Mouse (Mus musculus): ENCODE data around the gene Ganc. TPM values are rescaled to one million over a fixed set of nuclear protein-coding genes. Genes with fewer than 3 reads are reported as not detected.

Gene Ganc
- total RNA-seq, 2 experiments from 2014 or later, result 25.9 to 37.3 TPM

DNA sequence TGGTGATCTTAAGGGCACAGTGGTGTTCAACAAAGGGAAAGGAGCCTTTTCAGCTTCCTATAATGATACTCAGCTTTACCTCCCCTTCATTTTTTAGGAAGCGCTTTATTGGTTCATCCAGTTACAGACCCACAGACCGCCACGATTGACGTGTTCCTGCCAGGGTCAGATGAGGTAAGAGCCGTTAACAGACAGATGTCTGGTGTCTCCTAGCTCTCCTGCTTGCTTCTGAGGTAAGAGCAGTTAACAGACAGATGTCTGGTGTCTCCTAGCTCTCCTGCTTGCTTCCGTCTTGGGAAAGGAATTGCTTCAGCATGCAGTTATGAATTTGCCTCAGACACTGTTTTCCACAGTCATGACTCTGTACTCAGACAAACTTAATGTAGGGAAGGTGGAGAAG, 47.0 kb downstream of the Ganc start:
- no peak for DNase-seq

DNA sequence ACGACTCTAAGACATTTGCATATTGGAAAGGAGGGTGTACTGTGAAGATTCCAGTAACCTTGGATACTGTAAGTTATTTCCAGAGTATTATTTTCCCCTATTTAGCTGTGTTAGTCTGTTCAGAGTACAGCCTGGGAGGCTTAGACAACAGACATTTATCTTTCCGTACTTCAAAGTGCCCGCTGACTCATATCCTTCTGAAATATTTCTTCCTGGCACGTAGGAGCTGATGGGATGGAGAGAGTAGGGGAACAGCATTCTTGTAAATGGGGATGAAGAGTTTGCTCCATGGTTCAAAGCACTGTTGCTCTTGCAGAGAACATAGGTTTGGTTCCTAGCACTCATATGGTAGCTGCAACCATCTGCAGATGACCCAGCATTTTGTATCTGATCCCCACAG, 48.9 kb downstream of the Ganc start:
- peak; percentile 23 to 33 for DNase-seq

DNA sequence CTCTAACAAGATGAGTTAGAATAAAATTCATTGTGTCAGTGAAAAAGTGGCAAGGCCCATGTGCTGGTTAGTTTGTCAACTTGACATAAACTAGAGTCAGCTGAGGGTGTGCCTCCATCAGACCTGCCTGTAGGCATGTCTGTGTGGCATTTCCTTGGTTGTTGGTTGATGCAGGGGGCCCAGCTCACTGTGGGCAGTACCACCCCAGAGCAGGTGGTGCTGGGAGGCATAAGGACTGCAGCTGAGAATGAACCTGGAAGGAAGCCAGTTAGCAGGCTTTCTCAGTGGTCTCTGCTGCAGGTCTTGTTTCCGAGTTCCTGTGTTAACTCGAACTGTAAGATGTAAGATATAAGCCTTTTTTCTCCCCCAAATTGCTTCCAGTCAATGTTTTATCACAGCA, 51.3 kb downstream of the Ganc start:
- DNase-seq, result no peak

DNA sequence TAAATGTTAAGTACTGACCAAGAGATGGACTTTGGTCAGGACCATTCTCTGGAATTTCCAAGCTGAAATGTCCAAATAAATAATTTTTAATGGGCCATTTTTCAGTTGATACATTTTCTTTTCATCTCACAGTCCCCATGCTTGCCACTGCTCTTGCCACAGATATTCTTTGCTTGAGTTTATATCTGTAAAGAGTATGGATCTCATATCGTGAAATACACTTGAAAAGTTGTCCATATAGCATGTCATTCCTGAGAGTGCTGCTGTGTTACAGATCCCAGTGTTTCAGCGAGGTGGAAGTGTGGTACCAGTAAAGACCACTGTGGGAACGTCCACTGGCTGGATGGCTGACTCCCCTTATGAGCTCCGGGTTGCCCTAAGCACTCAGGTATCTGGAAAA, 52.0 kb downstream of the Ganc start, which contains the start of gene Capn3:
Capn3 (plus strand) TSS at position 301 of the 400 bp plus-strand sequence.
- no peak for DNase-seq

DNA sequence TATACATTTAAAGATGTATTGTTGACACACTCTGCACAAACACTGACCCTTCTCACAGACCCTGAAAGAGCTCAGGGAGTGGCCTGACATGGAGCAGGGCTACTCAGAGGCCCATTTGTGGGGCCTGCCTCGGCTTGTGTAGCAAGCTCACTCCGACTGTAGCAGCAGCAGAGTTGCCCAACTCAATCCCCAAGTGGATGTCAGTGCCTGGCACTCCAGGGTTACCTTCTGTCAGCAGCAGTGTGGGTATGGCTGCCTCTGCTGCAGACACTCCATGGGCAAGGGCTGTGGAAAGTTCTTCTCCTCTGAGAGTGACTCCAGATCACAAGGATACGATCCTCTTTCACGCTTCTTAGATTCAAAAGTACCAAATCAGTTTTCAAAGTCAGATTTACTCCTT, 56.5 kb downstream of the Ganc start:
- peak; percentile 2 to 24 for DNase-seq

DNA sequence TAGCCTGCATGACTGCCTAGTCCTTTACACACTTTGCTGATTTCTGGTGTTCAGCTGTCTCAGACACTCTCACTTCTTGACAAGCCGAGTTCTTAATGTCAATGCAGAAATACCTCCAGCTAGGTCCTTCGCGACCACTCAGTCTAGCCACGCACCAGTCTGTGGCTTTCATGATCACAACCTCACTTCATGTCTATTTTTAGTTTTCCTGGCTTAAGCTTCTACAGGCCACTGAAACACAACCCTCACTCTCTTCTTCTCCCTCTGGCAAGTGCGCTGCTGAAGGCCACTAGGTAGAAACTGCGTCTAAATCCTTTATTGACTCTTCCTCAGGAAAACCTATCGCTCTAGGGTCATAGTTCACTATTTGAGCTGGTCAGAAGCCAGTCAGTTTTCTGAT, 59.6 kb downstream of the Ganc start:
- no peak for DNase-seq

DNA sequence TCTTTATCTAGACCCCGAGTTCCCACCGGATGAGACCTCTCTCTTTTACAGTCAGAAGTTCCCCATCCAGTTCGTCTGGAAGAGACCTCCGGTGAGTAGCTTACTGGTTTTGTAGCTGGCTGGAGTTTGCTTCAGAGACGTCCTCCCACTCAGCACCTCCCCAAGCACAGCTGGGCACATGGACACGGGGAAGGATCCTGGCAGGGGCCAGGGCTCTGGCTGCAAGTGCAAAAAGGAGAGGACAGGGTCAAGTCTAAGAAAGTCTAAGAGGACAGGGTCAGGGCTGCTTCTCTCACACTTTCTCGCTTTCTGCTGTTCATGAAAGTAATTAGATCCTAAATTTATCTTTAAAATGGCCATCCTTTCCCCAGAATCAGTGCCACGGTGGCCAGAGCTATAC, 60.4 kb downstream of the Ganc start:
- DNase-seq, result no peak

DNA sequence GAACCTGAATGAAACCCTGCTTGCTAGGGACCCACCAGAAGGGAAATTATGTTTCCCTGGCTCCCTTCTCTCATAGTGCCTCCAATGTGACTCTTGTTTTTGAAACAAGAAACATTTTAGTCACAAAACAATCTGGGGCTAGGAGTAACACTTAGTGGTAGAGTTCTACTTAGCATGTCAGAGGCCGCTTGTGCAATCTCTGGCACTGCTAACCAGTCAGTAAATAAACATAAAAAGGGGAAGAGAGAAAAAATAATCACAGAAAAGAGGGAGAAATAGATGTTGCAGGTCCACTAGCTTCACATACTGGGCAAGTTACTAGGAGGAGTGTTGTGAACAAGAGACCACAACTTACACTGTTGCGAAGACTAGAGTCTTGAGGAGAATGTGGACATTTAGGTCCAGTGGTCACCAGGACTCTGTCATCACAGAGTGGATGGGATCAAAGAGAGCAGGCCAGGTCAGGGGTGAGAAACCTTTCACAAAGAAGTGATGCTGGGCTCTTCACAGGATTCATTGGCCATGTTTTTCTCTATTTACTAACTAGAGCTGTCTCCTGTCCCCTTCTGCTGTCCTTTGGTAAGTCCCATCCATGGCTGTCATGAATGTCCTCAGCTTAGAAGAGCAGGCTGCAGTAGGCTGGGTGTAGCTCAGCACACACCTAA, 61.2 kb downstream of the Ganc start:
- peak in 1 of 2 experiments; percentile 14 for DNase-seq

DNA sequence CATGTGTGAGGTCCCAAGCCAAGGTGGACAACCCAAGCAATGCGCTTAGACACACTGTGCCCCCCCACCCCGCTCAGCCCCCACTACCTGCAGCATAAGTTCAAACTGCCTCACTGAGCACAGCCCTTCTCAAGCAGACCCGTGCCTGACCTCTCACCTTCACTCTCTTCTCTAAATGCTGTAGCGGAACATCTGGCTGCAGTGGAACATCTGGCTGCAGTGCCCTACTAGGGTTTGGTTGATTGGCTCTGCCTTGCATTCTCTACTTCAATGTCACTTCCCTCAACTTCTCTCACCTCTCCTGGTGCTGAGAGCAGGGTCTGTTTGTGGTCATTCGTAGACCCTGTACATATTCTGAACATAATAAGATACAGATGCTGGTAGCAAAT, 61.7 kb downstream of the Ganc start:
- no peak for DNase-seq

DNA sequence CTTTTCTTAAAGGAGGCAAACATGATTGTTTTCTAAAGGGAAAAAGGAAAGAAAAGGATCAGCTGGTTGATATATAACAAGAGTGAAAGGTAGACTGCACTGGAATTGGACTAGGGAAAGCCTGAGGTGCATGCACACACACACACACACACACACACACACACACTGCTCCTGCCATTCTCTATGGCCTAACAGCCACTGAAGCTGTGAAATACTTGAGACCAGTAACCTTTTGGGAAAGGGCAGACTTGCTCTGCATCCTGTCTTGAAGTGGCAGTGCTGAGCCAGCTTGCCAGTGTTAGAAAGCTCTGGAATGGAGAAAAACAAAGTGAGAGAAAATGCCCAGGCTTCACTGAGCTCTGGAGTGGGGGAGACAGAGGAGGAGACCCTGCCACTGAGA, 64.3 kb downstream of the Ganc start:
- DNase-seq, result no peak

DNA sequence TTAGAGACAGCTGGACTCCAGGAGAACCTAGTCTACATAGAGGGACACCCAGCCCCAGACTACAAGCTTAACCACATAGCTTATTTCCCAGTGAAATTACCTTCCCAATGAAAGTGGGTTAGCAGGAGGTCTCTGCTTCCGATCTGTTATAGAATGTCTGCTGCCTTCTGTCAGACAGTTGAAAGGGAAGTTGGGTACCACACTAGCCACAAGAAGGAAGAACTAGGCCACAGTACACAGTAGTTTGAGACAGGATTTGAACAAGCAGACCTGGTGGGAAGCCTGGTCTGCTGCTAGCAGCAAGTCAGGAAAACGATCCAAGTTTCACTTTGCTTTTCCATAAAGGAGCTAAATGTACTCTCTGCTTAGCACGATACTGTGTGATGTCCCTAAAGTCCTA, 65.5 kb downstream of the Ganc start:
- DNase-seq, result no peak

DNA sequence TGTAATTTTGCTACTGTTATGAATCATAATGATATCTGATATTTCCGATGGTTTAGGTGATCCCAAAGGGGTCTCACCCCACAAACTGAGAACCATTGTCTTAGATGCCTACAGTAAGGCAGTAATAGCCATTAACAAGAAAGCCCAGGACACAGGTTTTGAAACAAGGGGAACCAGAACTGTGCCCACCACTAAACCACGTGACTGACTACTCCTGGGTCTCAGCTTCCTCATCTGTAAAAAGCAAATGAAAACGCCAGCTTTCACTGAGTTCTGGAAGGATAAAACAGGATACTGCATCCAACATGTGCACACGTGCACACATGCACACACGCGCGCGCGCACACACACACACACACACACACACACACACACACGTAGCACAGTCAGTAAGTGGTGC, 66.0 kb downstream of the Ganc start:
- no peak for DNase-seq

DNA sequence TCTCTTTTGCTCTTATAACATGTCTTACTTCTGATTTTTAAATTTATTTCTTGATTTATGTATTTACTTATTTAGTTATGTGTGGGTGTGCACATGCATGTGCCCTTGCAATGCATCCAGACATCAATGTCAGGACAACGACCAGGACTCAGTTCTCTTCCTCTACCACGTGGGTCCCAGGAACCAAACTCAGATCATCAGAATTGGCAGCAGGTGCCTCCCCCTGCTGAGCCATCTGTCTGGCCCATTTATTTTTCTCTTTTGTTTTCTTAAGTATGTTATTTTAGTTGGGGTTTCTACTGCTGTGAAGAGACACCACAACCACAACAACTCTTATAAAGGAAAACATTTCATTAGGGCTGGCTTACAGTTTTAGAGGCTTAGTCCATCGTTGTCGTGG, 67.2 kb downstream of the Ganc start:
- DNase-seq, result no peak

DNA sequence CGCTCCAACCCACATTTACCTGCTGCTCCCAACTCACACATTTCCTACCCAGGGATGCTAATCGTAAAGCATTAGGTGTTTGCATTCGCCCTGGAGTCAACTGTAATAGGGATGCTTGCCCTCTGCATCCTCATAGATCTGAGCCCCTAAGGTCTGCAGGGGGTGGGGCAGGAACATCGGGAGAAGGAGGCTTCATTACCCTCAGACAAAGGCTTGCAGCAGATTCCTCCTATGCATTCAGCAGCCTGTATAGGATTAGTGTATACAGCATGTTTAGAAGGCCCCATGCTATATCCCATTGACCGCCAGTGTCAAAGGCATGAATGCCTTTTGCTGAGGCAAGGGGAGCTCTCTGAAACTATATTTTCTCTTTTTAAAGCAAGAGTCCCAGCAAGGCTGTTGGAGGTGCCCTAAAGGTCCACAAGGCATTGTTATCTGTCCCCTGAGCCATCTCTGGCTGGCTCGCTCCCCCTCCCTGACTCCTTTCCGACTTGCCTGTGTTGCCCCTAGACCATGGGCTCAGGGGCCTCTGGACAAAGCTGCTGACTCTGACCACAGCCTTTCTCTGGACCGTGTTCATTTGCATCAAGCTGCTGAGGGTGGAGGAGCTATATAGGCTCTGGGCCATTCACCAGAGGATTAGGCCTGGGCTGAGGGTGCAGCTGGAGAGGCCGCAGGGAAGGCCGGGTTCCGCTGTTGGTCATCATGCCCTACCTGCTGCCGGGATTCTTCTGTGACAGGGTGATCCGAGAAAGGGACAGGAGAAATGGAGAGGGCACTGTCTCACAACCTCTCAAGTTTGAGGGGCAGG, 72.8 kb downstream of the Ganc start:
- DNase-seq, result no peak

DNA sequence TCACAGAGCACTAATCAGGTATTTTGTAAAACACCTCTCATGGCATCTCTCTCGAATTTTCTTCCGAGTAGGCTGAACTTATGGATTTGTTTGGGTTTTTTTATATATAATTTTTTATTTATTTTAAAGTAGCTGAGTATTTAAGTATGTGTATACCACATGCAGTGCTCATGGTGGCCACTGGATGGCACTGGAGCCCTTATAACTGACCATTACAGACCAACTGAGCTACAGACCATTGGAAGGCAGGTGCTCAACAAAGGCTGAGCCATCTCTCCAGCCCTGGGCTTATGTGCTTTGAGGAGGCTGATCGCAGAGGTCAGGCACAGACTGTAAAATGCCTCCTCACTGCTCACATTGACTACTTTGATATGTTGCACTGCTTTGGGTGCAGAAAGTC, 74.9 kb downstream of the Ganc start:
- peak; percentile 79 to 81 for DNase-seq

DNA sequence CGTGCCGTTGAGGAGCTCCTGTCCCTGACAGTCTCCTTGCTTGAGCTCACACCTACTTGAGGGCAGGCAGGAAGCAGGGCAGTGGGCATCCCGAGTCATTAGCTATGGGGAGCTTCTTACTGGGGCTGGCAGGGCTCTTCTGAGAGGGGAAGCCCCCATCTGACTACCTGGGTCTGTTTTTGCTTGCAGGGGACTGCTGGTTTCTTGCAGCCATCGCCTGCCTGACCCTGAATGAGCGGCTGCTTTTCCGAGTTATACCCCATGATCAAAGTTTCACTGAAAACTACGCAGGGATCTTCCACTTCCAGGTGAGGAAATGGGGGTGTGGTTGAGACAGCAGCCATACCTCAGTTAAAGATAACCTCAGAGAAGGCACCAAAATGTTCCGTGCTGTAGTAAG, 78.2 kb downstream of the Ganc start:
- DNase-seq, result no peak

DNA sequence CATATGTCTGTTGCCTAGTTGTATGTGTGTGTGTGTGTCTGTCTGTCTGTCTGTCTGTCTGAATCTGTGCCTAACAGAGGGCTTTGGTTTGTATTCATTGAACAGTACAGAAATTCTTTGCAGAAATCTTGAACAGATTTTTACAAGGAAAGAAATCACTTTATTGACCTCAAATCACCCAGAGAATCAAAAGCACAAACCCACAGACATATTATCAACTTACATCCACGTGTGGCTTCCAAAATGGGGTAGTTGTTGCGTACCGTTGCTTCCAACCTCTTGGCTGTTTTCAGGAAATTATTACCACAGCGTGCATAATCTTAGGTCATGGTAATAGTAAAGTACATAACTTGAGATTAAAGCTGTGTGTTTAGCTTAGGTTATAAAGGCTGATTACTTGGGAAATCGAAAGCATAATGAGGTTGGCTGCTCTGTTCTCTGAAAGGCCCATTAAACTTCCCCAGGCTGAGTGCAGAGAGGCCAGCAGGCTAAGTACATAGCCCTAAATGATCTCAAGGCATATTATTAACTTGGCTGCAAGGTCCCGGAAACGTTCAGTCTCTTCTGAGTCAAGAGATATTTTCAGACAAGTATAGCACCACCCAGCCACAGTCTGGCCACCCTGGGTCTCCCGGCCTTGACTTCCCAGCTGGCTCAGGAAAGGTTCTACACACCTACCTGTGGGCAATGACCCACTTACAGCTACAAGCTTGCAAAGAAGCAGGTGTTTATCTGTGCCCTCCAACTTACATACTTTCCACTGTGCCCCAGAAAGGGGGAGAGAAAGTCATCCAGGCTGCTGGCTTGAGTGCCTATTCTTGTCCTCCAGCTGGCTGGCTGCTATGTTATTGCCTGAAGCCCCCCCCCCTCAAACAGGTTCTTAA, 79.1 kb downstream of the Ganc start:
- no peak for DNase-seq

DNA sequence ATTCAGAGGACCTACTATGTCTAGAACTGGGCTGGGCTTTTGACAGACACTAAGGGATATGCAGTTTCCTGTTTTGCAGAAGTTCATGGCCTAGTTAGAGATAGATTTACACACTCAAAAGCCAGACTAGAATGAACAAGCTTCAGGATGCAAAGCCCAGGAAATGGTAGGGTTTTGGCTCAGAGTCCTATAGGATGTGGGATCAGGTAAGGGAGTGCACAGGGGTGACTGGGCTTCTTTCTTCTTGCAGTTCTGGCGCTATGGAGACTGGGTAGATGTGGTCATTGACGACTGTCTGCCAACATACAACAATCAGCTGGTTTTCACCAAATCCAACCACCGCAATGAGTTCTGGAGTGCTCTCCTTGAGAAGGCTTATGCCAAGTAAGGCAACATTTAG, 80.5 kb downstream of the Ganc start:
- DNase-seq, result no peak

DNA sequence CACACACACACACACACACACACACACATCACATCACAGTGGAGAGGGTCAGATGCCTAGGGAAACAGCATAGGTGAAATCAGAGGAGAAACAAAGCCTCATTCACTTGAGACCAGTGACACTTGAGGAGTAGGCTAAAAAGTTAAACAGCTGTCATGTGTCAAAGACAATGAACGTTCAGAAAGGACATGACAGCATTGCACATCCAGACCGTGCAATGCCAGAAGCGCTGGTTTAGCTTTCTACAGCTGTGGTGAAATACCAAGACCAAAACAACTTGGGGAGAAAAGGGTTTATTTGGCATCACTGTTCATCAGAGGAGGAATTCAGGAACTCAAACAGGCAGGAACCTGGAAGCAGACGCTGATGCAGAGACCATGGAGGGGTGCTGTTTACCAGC, 89.6 kb downstream of the Ganc start:
- DNase-seq, result no peak

DNA sequence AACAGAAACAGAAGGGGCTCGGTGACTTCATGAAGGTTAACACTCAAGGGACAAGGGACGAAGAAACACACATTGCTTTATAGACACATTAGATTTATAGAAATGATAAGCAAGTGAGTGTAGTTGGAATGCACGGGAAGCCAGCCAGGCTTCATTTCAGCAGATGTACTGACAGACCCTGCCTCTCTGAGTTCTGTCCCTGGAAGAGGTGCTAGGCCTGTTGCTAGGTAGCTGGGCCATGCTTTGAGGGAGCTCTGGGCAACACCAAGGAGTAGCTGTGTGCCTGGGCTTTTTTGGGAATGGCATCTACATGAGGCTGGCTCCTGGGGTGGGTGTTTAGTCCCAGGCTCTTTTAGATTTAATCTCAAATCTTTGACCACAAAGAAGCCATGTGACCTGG, 92.8 kb downstream of the Ganc start:
- no peak for DNase-seq

DNA sequence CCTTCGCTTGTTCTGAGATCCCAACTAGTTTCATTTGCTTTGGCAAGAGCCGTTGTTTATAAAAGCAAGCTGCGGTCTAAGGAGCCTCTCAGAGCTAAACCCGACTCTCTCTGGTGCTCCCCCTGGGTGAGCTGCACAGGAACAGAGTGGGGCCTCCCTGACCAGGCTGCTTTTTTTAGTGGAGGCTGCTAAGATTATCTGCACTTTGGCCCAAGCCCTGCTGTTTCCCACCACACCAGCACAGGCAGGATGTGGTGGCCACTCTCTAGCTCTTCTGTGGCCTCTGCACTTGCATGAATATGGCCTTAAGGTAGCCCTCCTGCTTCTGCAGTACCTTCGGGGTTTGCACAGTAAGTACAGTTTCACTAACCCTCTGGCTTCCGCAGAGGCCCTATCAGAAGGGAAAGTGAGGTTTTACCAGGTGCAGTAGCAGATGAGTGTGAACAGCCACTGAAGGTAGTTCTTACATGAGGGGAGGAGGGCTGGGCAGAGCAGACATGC, 96.3 kb downstream of the Ganc start:
- DNase-seq, result no peak

DNA sequence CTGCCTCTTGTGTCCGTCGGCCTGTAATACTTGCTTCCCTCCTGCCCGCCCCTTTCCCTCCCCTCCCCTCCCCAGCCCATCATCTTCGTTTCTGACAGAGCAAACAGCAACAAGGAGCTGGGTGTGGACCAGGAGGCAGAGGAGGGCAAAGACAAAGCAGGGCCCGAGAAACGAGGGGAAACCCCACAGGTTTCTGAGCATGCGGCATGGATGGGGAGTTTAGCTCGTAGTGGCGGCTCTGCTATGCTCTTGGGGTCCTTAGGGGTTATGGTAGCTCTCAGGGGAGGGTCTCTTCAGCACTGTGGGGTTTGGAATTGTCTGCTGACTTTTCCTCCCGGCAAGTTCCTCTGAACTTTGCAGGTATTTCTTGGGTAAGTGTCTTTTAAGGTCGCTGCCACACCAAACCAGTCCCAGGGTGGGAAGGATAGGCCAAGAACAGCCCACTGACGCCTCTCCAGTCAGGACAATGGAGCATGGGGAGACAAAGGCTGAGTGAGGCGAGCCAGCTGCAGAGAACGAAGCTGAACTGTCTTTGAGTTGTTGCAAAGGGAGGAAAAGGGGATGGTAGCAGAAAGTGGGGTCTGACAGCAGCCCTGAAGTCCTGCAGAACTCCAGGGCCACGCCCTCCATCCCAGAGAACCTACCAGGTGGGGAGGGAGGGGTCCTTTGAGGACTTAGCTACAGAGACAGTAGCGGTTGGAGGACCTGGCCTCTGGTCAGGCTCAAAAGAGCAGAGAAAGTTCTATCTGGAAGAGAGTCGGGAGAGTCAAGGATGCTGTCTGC, 97.6 kb downstream of the Ganc start:
- no peak for DNase-seq
